ENCODE assay signal across 8 mouse cellular contexts in genomic region chr19:43673513-43674315, GRCm38 (mm10). TPM values are rescaled to one million over a fixed set of nuclear protein-coding genes. Genes with fewer than 3 reads are reported as not detected.
A peak's percentile ranks its signal among the peaks of the same experiment; 100 is the strongest.
DNase-seq lines count a peak whose midpoint lies in the region; ATAC-seq and TF ChIP-seq lines count a peak whose summit lies in the region.

No protein-coding gene starts in this region.

- H3K4me2 ChIP-seq in intestine, postnatal 0 days (replicated peaks; ENCODE audit: low read depth): peak overlapping the region; percentile 81
- H3K4me2 ChIP-seq in neural tube, embryonic 14.5 days (ENCODE audit: low read depth, low read length): peak overlapping the region; percentile 70

- intact Hi-C loops in left cerebral cortex, postnatal 4 days (cut with DNase I): no loop called here

- peak overlapping the region; percentile 80 for H3K9ac ChIP-seq in intestine, postnatal 0 days (ENCODE audit: low read depth, low read length)
- peak overlapping the region; percentile 83 for H3K9ac ChIP-seq in neural tube, embryonic 14.5 days (replicated peaks; ENCODE audit: low read depth, low read length)

- peak overlapping the region; percentile 90; the same call in 1 of the 2 replicates for H3K27ac ChIP-seq in embryonic facial prominence, embryonic 10.5 days (replicated peaks)
- H3K27ac ChIP-seq in intestine, postnatal 0 days (ENCODE audit: low read depth, low read length): peak overlapping the region; percentile 93
- H3K27ac ChIP-seq in neural tube, embryonic 14.5 days (ENCODE audit: low read depth, low read length): no peak overlapping the region

- WGBS in embryonic facial prominence, embryonic 10.5 days: 15% methylated on average over 21 of the region's 21 CpGs
- 2% methylated on average over 21 of the region's 21 CpGs for WGBS in intestine, postnatal 0 days
- 14% methylated on average over 21 of the region's 21 CpGs for WGBS in neural tube, embryonic 14.5 days

- peaks cover 25% of the 10 kb centered on the region for H3K4me1 ChIP-seq in embryonic facial prominence, embryonic 10.5 days
- peaks cover 14% of the 10 kb centered on the region for H3K4me1 ChIP-seq in intestine, postnatal 0 days (replicated peaks; ENCODE audit: control insufficient read depth, insufficient read depth, low read length)
- H3K4me1 ChIP-seq in neural tube, embryonic 14.5 days (ENCODE audit: control insufficient read depth, insufficient read depth, low read length): peaks cover 9% of the 10 kb centered on the region; the same call in 1 of the 2 replicates

- no peak for TF ChIP-seq CTCF in intestine, postnatal 0 days (IDR thresholded peaks at IDR 0.05; ENCODE audit: low read depth)

- ATAC-seq in intestine, postnatal 0 days: no peak
- no peak for ATAC-seq in neural tube, embryonic 14.5 days (ENCODE audit: low read depth)

- no peaks in the 10 kb centered on the region for H3K9me3 ChIP-seq in embryonic facial prominence, embryonic 10.5 days
- H3K9me3 ChIP-seq in intestine, postnatal 0 days (ENCODE audit: control insufficient read depth): no peaks in the 10 kb centered on the region
- H3K9me3 ChIP-seq in neural tube, embryonic 14.5 days (ENCODE audit: control insufficient read depth, low read length): no peaks in the 10 kb centered on the region

- peaks cover 20% of the 10 kb centered on the region for H3K27me3 ChIP-seq in embryonic facial prominence, embryonic 10.5 days (replicated peaks; ENCODE audit: low read depth, poor library complexity, severe bottlenecking)
- H3K27me3 ChIP-seq in intestine, postnatal 0 days (replicated peaks; ENCODE audit: control insufficient read depth, insufficient read depth, low read length): no peaks in the 10 kb centered on the region
- no peaks in the 10 kb centered on the region for H3K27me3 ChIP-seq in neural tube, embryonic 14.5 days (ENCODE audit: control insufficient read depth, insufficient read depth, low read length)

- DNase-seq in cerebellum, adult 9-11 months: peak; percentile 9
- DNase-seq in cerebellum, adult 11-12 months: no peak
- peak; percentile 60 for DNase-seq in 3T3-L1 (ENCODE audit: low read depth, low spot score)
- no peak for DNase-seq in embryonic facial prominence, embryonic 10.5 days (ENCODE audit: low spot score)
- no peak for DNase-seq in gastrocnemius, postnatal 25 days
- no peak for DNase-seq in left cerebral cortex, postnatal 4 days

- peak overlapping the region; percentile 93 for H3K4me3 ChIP-seq in embryonic facial prominence, embryonic 10.5 days
- H3K4me3 ChIP-seq in intestine, postnatal 0 days (ENCODE audit: low read depth, low read length): peak overlapping the region; percentile 88
- peak overlapping the region; percentile 62 for H3K4me3 ChIP-seq in neural tube, embryonic 14.5 days (ENCODE audit: low read depth, low read length)

- no peaks in the 10 kb centered on the region for H3K36me3 ChIP-seq in embryonic facial prominence, embryonic 10.5 days (replicated peaks)
- H3K36me3 ChIP-seq in intestine, postnatal 0 days (ENCODE audit: control insufficient read depth, insufficient read depth): no peaks in the 10 kb centered on the region; the same call in 1 of the 2 replicates
- H3K36me3 ChIP-seq in neural tube, embryonic 14.5 days (ENCODE audit: control insufficient read depth, insufficient read depth, low read length): no peaks in the 10 kb centered on the region

RNA-seq across cellular contexts. Expression of gene Slc25a28, which starts 1.0 kb away (rescaled TPM):
- 10.3 and 10.9 TPM in 2 replicates for polyA plus RNA-seq in embryonic facial prominence, embryonic 10.5 days (2016; fragmentation: Nextera tagmentation; extraction: Ambion mirVana)
- polyA plus RNA-seq in intestine, postnatal 0 days (2015; fragmentation: Nextera tagmentation; extraction: Ambion mirVana): 20.6 and 20.7 TPM in 2 replicates
- polyA plus RNA-seq in neural tube, embryonic 14.5 days (2014; fragmentation: Nextera tagmentation; extraction: Ambion mirVana): 14.1 and 15.5 TPM in 2 replicates
- total RNA-seq in gastrocnemius, postnatal 25 days (2021): 10 to 100 TPM; 18.0 to 18.9 TPM
- 10 to 100 TPM; 48.8 to 50.7 TPM for total RNA-seq in left cerebral cortex, postnatal 4 days (2021)

RNA-seq across cellular contexts. Expression of gene Entpd7, which starts 15.8 kb away (rescaled TPM):
- polyA plus RNA-seq in embryonic facial prominence, embryonic 10.5 days (2016; fragmentation: Nextera tagmentation; extraction: Ambion mirVana): 8.9 and 9.8 TPM in 2 replicates
- 61.5 and 65.2 TPM in 2 replicates for polyA plus RNA-seq in intestine, postnatal 0 days (2015; fragmentation: Nextera tagmentation; extraction: Ambion mirVana)
- polyA plus RNA-seq in neural tube, embryonic 14.5 days (2014; fragmentation: Nextera tagmentation; extraction: Ambion mirVana): 13.7 and 14.5 TPM in 2 replicates
- 1 to 10 TPM; 1.8 TPM for total RNA-seq in gastrocnemius, postnatal 25 days (2021)
- total RNA-seq in left cerebral cortex, postnatal 4 days (2021): 10 to 100 TPM; 26.2 to 26.3 TPM

Comparison
In these comparisons a context has a peak if more than half of its experiments do, and no peak if none do; other contexts are left out.
1. DNase-seq: peak in cerebellum, adult 9-11 months (single experiment) and 3T3-L1 (single experiment); none in cerebellum, adult 11-12 months (single experiment), embryonic facial prominence, embryonic 10.5 days (single experiment), gastrocnemius, postnatal 25 days (single experiment) and left cerebral cortex, postnatal 4 days (single experiment).
2. Peak in every context shown above with its lines, with median percentiles within 50 percentile points of each other: H3K4me3 ChIP-seq.